Mouse (Mus musculus): ENCODE measurements around the gene Tmem9. TPM values are rescaled to one million over a fixed set of nuclear protein-coding genes. Genes with fewer than 3 reads are reported as not detected.

Gene Tmem9
- total RNA-seq (2021) (10 to 100 TPM; 11.1 to 13.1 TPM), polyA plus RNA-seq (2012; rRNA removed) (28.6 and 47.8 TPM in 2 replicates)
- long read RNA-seq, transcript Tmem9-201 (6 exons, 1,806 nt) = major isoform, 14 of 15 reads
- long read RNA-seq, partial matches to known transcripts = 0 of 15 reads
- long read RNA-seq, other reads (novel, unspliced or antisense) = 1 of 15 reads

DNA sequence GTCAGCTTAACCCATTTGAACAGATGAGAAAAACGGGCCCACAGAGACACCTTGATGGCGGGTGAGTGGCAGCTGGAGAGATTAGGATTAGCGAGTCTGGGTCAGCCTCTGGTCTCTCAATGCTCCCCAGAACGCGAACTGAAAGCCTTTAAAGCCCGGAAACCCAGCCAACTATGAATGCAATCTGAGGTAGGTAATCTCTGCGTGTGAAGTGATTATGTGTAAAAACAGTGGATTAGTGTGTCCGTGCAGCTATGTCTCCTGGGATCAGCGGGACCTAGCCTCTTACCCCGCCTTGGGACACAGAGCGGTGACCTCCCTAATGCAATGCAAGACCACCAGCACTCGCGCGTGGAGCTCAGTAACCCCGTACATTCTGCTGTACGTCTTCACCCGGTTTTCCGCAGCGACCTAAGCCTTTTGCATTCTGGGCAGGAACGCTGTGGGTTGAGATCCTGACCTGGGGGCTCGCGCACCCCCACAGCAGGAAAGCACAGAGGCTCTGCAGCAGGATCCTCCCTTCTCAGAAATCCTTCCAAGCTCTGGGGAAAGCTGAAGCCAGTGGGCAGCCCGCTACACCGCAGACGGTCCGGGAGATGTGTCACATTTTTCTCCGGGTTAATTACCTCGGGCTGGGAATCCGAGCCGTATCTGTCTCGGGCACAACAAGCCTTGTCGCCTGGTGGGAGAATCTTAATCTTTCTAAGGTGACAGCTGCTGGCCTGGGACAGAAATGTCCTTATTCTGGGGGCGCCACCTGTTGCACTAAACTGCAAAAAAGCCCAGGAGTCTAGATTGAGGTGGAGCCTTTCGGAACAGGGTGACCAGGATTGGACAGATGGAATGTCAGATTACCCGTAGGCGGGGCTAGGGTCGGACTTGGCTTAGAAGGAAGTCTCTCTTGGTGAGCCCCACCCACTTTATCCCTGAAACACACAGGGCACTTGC lies at the start of gene Tmem9:
Gene Tmem9, plus strand, starts transcription at position 940 of the 948 bp plus-strand sequence.
- WGBS = 8% methylated on average over 37 of the region's 37 CpGs

DNA sequence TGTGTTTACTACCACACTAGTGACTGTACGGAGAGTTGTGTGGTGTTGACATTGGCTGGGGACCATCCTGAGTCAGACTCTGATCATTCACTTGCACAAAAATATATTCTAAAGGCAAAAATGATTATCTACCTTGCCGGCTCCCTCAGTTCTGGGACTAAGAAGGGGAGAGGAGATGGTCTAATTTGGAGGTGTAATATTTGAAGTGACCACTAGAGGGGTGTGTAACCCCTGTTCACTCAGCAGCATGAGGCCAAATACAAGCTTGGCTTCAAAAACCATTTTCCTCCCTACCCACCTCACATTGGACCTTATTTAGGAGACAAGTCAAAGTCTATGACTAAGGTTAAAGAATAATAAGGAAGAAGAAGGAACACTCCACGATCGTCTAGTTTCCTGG lies 49.5 kb upstream of the Tmem9 start:
- intact Hi-C loops (cut with DNase I) = no loop called here

More for the DNA sequence above, at the start of gene Tmem9:
- intact Hi-C loops (cut with DNase I) = no loop called here
- H3K9ac ChIP-seq (ENCODE audit: low read depth, low read length) = no peak within 1 kb of the TSS
- H3K27me3 ChIP-seq (ENCODE audit: control insufficient read depth, insufficient read depth, low read length) = no peaks in the 10 kb centered on the region
- peak; percentile 80 to 84 for DNase-seq
- no peaks in the 10 kb centered on the region; the same call in 1 of the 2 replicates for H3K4me1 ChIP-seq (ENCODE audit: control insufficient read depth, insufficient read depth, low read length)
- TF ChIP-seq POLR2A (IDR thresholded peaks at IDR 0.05; ENCODE audit: insufficient read depth, low read depth, low read length) (no peak), EP300 (IDR thresholded peaks at IDR 0.05; ENCODE audit: insufficient read depth, low read depth, low read length) (no peak), CTCF (IDR thresholded peaks at IDR 0.05) (no peak)
- H3K36me3 ChIP-seq (ENCODE audit: control insufficient read depth, insufficient read depth, low read length) = no peaks in the 10 kb centered on the region
- H3K4me3 ChIP-seq = peak within 1 kb of the TSS; percentile 41
- no peak within 1 kb of the TSS for H3K27ac ChIP-seq
- H3K79me2 ChIP-seq (replicated peaks; ENCODE audit: control insufficient read depth, insufficient read depth, low read length) = no peaks in the 10 kb centered on the region

DNA sequence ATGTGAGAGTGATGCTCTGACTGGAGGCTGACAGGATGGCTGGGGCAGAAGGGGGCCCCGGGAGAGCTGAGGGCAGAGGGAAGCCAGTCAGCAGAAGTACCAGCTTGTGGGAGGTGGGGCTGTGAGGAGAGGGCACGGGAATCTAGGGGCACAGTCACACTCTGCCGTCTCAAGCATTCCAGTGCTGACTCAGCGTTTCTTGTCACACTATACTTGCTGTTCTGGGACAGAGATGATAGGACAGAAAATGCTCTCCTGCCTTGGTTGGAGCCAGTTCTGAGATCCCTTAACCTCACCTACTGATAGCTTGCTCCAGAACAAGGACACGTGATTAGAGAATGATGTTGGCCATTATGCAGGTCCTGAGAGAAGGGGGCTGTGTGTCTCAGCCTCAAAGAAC lies 44.8 kb upstream of the Tmem9 start:
- Histone ChIP-seq H3K4me3 (no peak overlapping the region), H3K4me1 (ENCODE audit: control insufficient read depth, insufficient read depth, low read length) (no peaks in the 10 kb centered on the region), H3K36me3 (ENCODE audit: control insufficient read depth, insufficient read depth, low read length) (no peaks in the 10 kb centered on the region), H3K27me3 (ENCODE audit: control insufficient read depth, insufficient read depth, low read length) (no peaks in the 10 kb centered on the region; the same call in 1 of the 2 replicates), H3K79me2 (replicated peaks; ENCODE audit: control insufficient read depth, insufficient read depth, low read length) (no peaks in the 10 kb centered on the region), H3K27ac (no peak overlapping the region), H3K9ac (ENCODE audit: low read depth, low read length) (no peak overlapping the region)
- DNase-seq = no peak
- TF ChIP-seq CTCF (IDR thresholded peaks at IDR 0.05) (no peak), EP300 (IDR thresholded peaks at IDR 0.05; ENCODE audit: insufficient read depth, low read depth, low read length) (no peak), POLR2A (IDR thresholded peaks at IDR 0.05; ENCODE audit: insufficient read depth, low read depth, low read length) (no peak)
- 45% methylated on average over 5 of the region's 5 CpGs for WGBS
- intact Hi-C loops (cut with DNase I) = no loop called here

More for the DNA sequence above, 49.5 kb upstream of the Tmem9 start:
- no peak overlapping the region for H3K4me3 ChIP-seq
- TF ChIP-seq POLR2A (IDR thresholded peaks at IDR 0.05; ENCODE audit: insufficient read depth, low read depth, low read length) (no peak), CTCF (IDR thresholded peaks at IDR 0.05) (peak; percentile 87)
- H3K27me3 ChIP-seq (ENCODE audit: control insufficient read depth, insufficient read depth, low read length) = no peaks in the 10 kb centered on the region; the same call in 1 of the 2 replicates
- WGBS = 34% methylated on average over 4 of the region's 4 CpGs
- H3K27ac ChIP-seq = no peak overlapping the region
- no peak for DNase-seq
- H3K36me3 ChIP-seq (ENCODE audit: control insufficient read depth, insufficient read depth, low read length) = no peaks in the 10 kb centered on the region
- H3K79me2 ChIP-seq (replicated peaks; ENCODE audit: control insufficient read depth, insufficient read depth, low read length) = no peaks in the 10 kb centered on the region
- no peak overlapping the region for H3K9ac ChIP-seq (ENCODE audit: low read depth, low read length)
- H3K4me1 ChIP-seq (ENCODE audit: control insufficient read depth, insufficient read depth, low read length) = no peaks in the 10 kb centered on the region

DNA sequence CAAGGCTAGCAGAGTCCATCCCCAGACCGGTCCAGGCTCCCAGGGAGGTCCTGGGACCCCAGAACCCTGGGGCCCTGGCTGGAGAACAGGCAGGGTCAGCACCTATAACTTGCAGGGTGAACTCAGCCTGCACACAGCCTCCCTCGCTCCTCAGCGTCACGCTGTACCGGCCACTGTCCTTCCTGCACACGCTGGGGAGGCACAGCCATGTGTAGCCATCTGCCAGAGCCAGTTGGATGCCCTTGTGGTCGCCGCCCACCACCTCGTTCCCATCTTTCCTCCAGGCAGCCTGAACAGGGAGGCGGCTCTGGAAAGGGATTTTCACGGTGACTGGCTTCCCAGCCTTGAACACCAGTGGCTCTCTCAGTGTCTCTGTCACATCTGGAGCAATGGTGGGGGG lies 43.4 kb upstream of the Tmem9 start:
- H3K27me3 ChIP-seq (ENCODE audit: control insufficient read depth, insufficient read depth, low read length) = no peaks in the 10 kb centered on the region; the same call in 1 of the 2 replicates
- intact Hi-C loops (cut with DNase I) = no loop called here
- 70% methylated on average over 11 of the region's 11 CpGs for WGBS

GRCm38 (mm10) chr1:135967739-135968138 lies 40.2 kb upstream of the Tmem9 start:
- no peak for TF ChIP-seq POLR2A (IDR thresholded peaks at IDR 0.05; ENCODE audit: insufficient read depth, low read depth, low read length)
- no peak for TF ChIP-seq CTCF (IDR thresholded peaks at IDR 0.05)
- no peak for TF ChIP-seq EP300 (IDR thresholded peaks at IDR 0.05; ENCODE audit: insufficient read depth, low read depth, low read length)
- Histone ChIP-seq H3K79me2 (replicated peaks; ENCODE audit: control insufficient read depth, insufficient read depth, low read length) (no peaks in the 10 kb centered on the region), H3K9ac (ENCODE audit: low read depth, low read length) (no peak overlapping the region), H3K4me3 (no peak overlapping the region), H3K4me1 (ENCODE audit: control insufficient read depth, insufficient read depth, low read length) (no peaks in the 10 kb centered on the region), H3K27me3 (ENCODE audit: control insufficient read depth, insufficient read depth, low read length) (no peaks in the 10 kb centered on the region; the same call in 1 of the 2 replicates), H3K36me3 (ENCODE audit: control insufficient read depth, insufficient read depth, low read length) (no peaks in the 10 kb centered on the region), H3K27ac (no peak overlapping the region)
- WGBS = 71% methylated on average over 4 of the region's 4 CpGs
- intact Hi-C loops (cut with DNase I) = no loop called here
- no peak for DNase-seq

More for the DNA sequence above, 43.4 kb upstream of the Tmem9 start:
- H3K9ac ChIP-seq (ENCODE audit: low read depth, low read length) = no peak overlapping the region
- H3K79me2 ChIP-seq (replicated peaks; ENCODE audit: control insufficient read depth, insufficient read depth, low read length) = no peaks in the 10 kb centered on the region
- no peak for DNase-seq
- no peak overlapping the region for H3K27ac ChIP-seq
- TF ChIP-seq CTCF (IDR thresholded peaks at IDR 0.05) = no peak
- no peak for TF ChIP-seq EP300 (IDR thresholded peaks at IDR 0.05; ENCODE audit: insufficient read depth, low read depth, low read length)
- TF ChIP-seq POLR2A (IDR thresholded peaks at IDR 0.05; ENCODE audit: insufficient read depth, low read depth, low read length) = no peak
- no peak overlapping the region for H3K4me3 ChIP-seq
- H3K4me1 ChIP-seq (ENCODE audit: control insufficient read depth, insufficient read depth, low read length) = no peaks in the 10 kb centered on the region
- no peaks in the 10 kb centered on the region for H3K36me3 ChIP-seq (ENCODE audit: control insufficient read depth, insufficient read depth, low read length)

GRCm38 (mm10) chr1:135970486-135970885 lies 37.5 kb upstream of the Tmem9 start:
- Histone ChIP-seq H3K4me3 (no peak overlapping the region), H3K36me3 (ENCODE audit: control insufficient read depth, insufficient read depth, low read length) (no peaks in the 10 kb centered on the region), H3K27ac (no peak overlapping the region), H3K27me3 (ENCODE audit: control insufficient read depth, insufficient read depth, low read length) (no peaks in the 10 kb centered on the region), H3K4me1 (ENCODE audit: control insufficient read depth, insufficient read depth, low read length) (no peaks in the 10 kb centered on the region), H3K9ac (ENCODE audit: low read depth, low read length) (no peak overlapping the region), H3K79me2 (replicated peaks; ENCODE audit: control insufficient read depth, insufficient read depth, low read length) (no peaks in the 10 kb centered on the region)
- intact Hi-C loops (cut with DNase I) = no loop called here
- 34% methylated on average over 2 of the region's 2 CpGs for WGBS
- DNase-seq = no peak
- no peak for TF ChIP-seq POLR2A (IDR thresholded peaks at IDR 0.05; ENCODE audit: insufficient read depth, low read depth, low read length)
- no peak for TF ChIP-seq EP300 (IDR thresholded peaks at IDR 0.05; ENCODE audit: insufficient read depth, low read depth, low read length)
- TF ChIP-seq CTCF (IDR thresholded peaks at IDR 0.05) = no peak

Data from heart, adult 2 months (tissue).